Mouse (Mus musculus) bone marrow, adult 2 months (tissue): ENCODE results near the gene Manf.

Source experiments
- CTCF ChIP-seq: fragments of 200-500 bp; IDR thresholded peaks from 2 replicates; pipeline ENCODE4 v1.5.1; 2011; ENCODE audit warnings: low read length, control low read depth; ENCODE audit not compliant: control insufficient read depth, insufficient read depth
- POLR2A ChIP-seq: fragments of 200-500 bp; IDR thresholded peaks from 2 replicates; pipeline ENCODE4 v1.6.1; 2011; ENCODE audit warnings: low read depth, mild to moderate bottlenecking, control low read depth, low read length, borderline replicate concordance; ENCODE audit not compliant: control insufficient read depth

GRCm38 (mm10) chr9:106901596-106901995 lies 9.8 kb upstream of the Manf start:
- TF ChIP-seq CTCF (no peak), POLR2A (no peak)
